Mouse (Mus musculus): ENCODE results near the gene Bend6. TPM values are rescaled to one million over a fixed set of nuclear protein-coding genes. Genes with fewer than 3 reads are reported as not detected.

Bend6 gene
- 205 TPM for polyA plus RNA-seq (2015; fragmentation: Illumina TruSeq; extraction: RNeasy Lipid Tissue Mini Kit (QIAGEN cat#74804); ENCODE audit: low read depth, low replicate concordance)

GRCm38 (mm10) chr1:33907421-33908190, at the start of gene Bend6:
Bend6 (minus strand) TSS chr1:33907816.

GRCm38 (mm10) chr1:33908191-33908962, 761 bp upstream of the Bend6 start, which contains the start of gene Dst:
Dst (plus strand) TSS chr1:33908225.

GRCm38 (mm10) chr1:33813868-33814794, 93.5 kb downstream of the Bend6 start, which contains the start of gene Zfp451:
Zfp451 (minus strand) TSS chr1:33814595.

Other genes starting within 250 kb of the Bend6 start
- 10.4 TPM for gene Prim2, start 238.0 kb downstream of the Bend6 start, polyA plus RNA-seq (2015; fragmentation: Illumina TruSeq; extraction: RNeasy Lipid Tissue Mini Kit (QIAGEN cat#74804); ENCODE audit: low read depth, low replicate concordance)
- gene Rab23, start 187.9 kb downstream of the Bend6 start, polyA plus RNA-seq (2015; fragmentation: Illumina TruSeq; extraction: RNeasy Lipid Tissue Mini Kit (QIAGEN cat#74804); ENCODE audit: low read depth, low replicate concordance): 26.6 TPM
- 14.5 TPM for gene Bag2, start 150.0 kb downstream of the Bend6 start, polyA plus RNA-seq (2015; fragmentation: Illumina TruSeq; extraction: RNeasy Lipid Tissue Mini Kit (QIAGEN cat#74804); ENCODE audit: low read depth, low replicate concordance)
- 19.9 TPM for gene Zfp451, start 93.2 kb downstream of the Bend6 start, polyA plus RNA-seq (2015; fragmentation: Illumina TruSeq; extraction: RNeasy Lipid Tissue Mini Kit (QIAGEN cat#74804); ENCODE audit: low read depth, low replicate concordance)
- 101 TPM for gene Dst, start 409 bp upstream of the Bend6 start, polyA plus RNA-seq (2015; fragmentation: Illumina TruSeq; extraction: RNeasy Lipid Tissue Mini Kit (QIAGEN cat#74804); ENCODE audit: low read depth, low replicate concordance)